11 mouse cellular contexts compared by ENCODE assay signal in the genomic region with DNA sequence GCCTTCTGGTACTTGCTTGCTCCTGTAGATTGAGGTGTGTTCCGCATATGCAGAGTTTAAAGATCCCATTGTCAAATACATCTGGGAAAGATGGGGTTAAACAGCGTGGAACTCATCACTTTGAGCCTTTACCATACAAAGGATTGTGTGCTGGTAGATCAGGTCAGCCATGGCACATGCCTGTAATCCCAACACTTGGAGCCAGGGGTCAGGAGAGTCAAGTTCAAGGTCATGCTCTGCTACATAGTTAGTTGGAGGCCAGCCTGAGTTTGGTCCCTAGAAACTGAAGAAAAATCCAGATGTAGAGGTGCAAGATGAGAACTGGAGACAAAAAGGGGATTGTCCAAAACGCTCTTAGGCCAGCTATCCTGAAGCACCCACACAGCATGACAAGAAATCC. TPM values are rescaled to one million over a fixed set of nuclear protein-coding genes. Genes with fewer than 3 reads are reported as not detected.
A peak's percentile ranks its signal among the peaks of the same experiment; 100 is the strongest.
DNase-seq lines count a peak whose midpoint lies in the region; ATAC-seq and TF ChIP-seq lines count a peak whose summit lies in the region.
"Had no signal": no experiment of that assay in that cellular context is flagged by ENCODE, and none has a peak within 500 bp of the region (broad histone marks: within the 10 kb centered on the region; RNA-seq: fewer than 3 reads in every experiment).

No protein-coding gene starts in this region.

- H3K9me3 ChIP-seq in MEL (replicated peaks; ENCODE audit: insufficient read depth, low read length): no peaks in the 10 kb centered on the region
- H3K9me3 ChIP-seq: limb, embryonic 13.5 days had no signal

- H3K9ac ChIP-seq in MEL (ENCODE audit: control insufficient read depth, low read depth, low read length, poor library complexity, severe bottlenecking): no peak overlapping the region
- H3K9ac ChIP-seq: limb, embryonic 13.5 days had no signal

- H3K27ac ChIP-seq in layer of hippocampus, adult 2 months: no peak overlapping the region
- H3K27ac ChIP-seq in MEL (ENCODE audit: control insufficient read depth, low read depth, low read length): no peak overlapping the region
- H3K27ac ChIP-seq: limb, embryonic 13.5 days had no signal

- no peaks in the 10 kb centered on the region for H3K27me3 ChIP-seq in MEL (ENCODE audit: control insufficient read depth in 1 of 2, insufficient read depth in 2 of 2, low read length in 2 of 2)
- H3K27me3 ChIP-seq: limb, embryonic 13.5 days had no signal

- H3K4me3 ChIP-seq in layer of hippocampus, adult 2 months: no peak overlapping the region
- H3K4me3 ChIP-seq in MEL (ENCODE audit: control insufficient read depth in 1 of 2, insufficient read depth in 1 of 2, low read depth in 2 of 2, low read length in 2 of 2): no peak overlapping the region
- H3K4me3 ChIP-seq: limb, embryonic 13.5 days had no signal

- no peaks in the 10 kb centered on the region for H3K4me1 ChIP-seq in MEL (ENCODE audit: control insufficient read depth in 1 of 2, insufficient read depth in 2 of 2, low read length in 2 of 2)

- no peak for ATAC-seq in cerebellum, adult (ENCODE audit: insufficient number of reproducible peaks, low FRiP score, low TSS enrichment)
- ATAC-seq in megakaryocyte, adult 5-6 weeks (ENCODE audit: poor library complexity, severe bottlenecking): peak; percentile 68; the same call in 1 of the 2 replicates
- ATAC-seq: activated CD4-positive, CD25-positive, alpha-beta regulatory T cell, adult 4 months had no signal

- peaks cover 0 to 7% of the 10 kb centered on the region in 2 experiments; a peak in 2 of 4 replicates for H3K36me3 ChIP-seq in MEL (ENCODE audit: control insufficient read depth in 1 of 2, insufficient read depth in 2 of 2, low read length in 2 of 2)

- peak; percentile 47 for TF ChIP-seq CTCF in layer of hippocampus, adult 2 months (conservative IDR thresholded peaks at IDR 0.05)
- TF ChIP-seq CTCF in MEL (IDR thresholded peaks at IDR 0.05 in 2 of 3, conservative IDR thresholded peaks at IDR 0.05 in 1 of 3; ENCODE audit: control insufficient read depth in 1 of 3, insufficient read depth in 1 of 3, low read depth in 2 of 3, low read length in 3 of 3, poor library complexity in 1 of 3, severe bottlenecking in 1 of 3): peak in 2 of 3 experiments; percentile 4 to 21; a peak in 2 of 6 replicates

- no peak; the same call in 1 of the 2 replicates for TF ChIP-seq RAD21 in MEL (IDR thresholded peaks at IDR 0.05; ENCODE audit: low read depth, low read length)

- peak; percentile 36 to 46 for DNase-seq in cerebellum, postnatal 14 days
- no peak for DNase-seq in layer of hippocampus, adult 2 months (ENCODE audit: low spot score in 2 of 2)
- DNase-seq in layer of hippocampus, adult 9-11 months: no peak
- DNase-seq in MEL (ENCODE audit: low read depth, low spot score): peak; percentile 23
- no peak for DNase-seq in adrenal gland, postnatal 36 days
- no peak for DNase-seq in urinary bladder, adult 18-20 months (ENCODE audit: low spot score in 2 of 2)
- DNase-seq: gastrocnemius, postnatal 36 days had no signal

- no peaks in the 10 kb centered on the region for H3K79me2 ChIP-seq in MEL (ENCODE audit: control insufficient read depth, insufficient read depth, low read length, poor library complexity)

- no peak for TF ChIP-seq POLR2A in MEL (IDR thresholded peaks at IDR 0.05; ENCODE audit: control insufficient read depth in 1 of 2, insufficient read depth in 1 of 2, low read depth in 1 of 2, low read length in 2 of 2, poor library complexity in 1 of 2)

- no peak for TF ChIP-seq EP300 in MEL (IDR thresholded peaks at IDR 0.05; ENCODE audit: low read depth in 1 of 2, low read length in 2 of 2)

TF ChIP-seq in MEL, 35 proteins besides CTCF, POLR2A, EP300 and RAD21:
- 0 out of 2 replicates have a peak, but pooled peaks have one; percentile 13 for TF ChIP-seq SMC3 (IDR thresholded peaks at IDR 0.05; ENCODE audit: low read depth, low read length)
- TF ChIP-seq NELFE (IDR thresholded peaks at IDR 0.05; ENCODE audit: low read depth, low read length): no peak

RNA-seq across cellular contexts. Expression of a gene that starts 31.3 kb away (rescaled TPM):
- 10 to 100 TPM; 32.4 to 33.8 TPM for total RNA-seq in layer of hippocampus, adult 2 months (2021)
- total RNA-seq in MEL (2012; rRNA removed): 127 and 133 TPM in 2 replicates
- 100 to 1,000 TPM; 151 to 371 TPM for polyA plus RNA-seq in MEL (2012; ENCODE audit: insufficient read depth in 1 of 2, insufficient read length in 2 of 2, low read depth in 1 of 2, low replicate concordance in 2 of 2, missing spikeins in 1 of 2)
- total RNA-seq in megakaryocyte, adult 5-6 weeks (2015): 49.8 and 50.6 TPM in 2 replicates
- total RNA-seq in megakaryocyte, adult 5-6 weeks (2017): 52.9 and 54.7 TPM in 2 replicates
- total RNA-seq in adrenal gland, postnatal 36 days (2021): 10 to 100 TPM; 30.3 to 34.6 TPM

RNA-seq across cellular contexts. Expression of a gene that starts 31.5 kb away (rescaled TPM):
- total RNA-seq in layer of hippocampus, adult 2 months (2021): 10 to 100 TPM; 66.1 to 66.5 TPM
- total RNA-seq in MEL (2012; rRNA removed): 35.8 and 43.7 TPM in 2 replicates
- 10 to 100 TPM in 1 of 2 experiments, not detected in 1; 62.5 TPM for polyA plus RNA-seq in MEL (2012; ENCODE audit: insufficient read depth in 1 of 2, insufficient read length in 2 of 2, low read depth in 1 of 2, low replicate concordance in 2 of 2, missing spikeins in 1 of 2)
- total RNA-seq in megakaryocyte, adult 5-6 weeks (2015): 13.9 and 15.0 TPM in 2 replicates
- total RNA-seq in megakaryocyte, adult 5-6 weeks (2017): 52.1 and 68.3 TPM in 2 replicates
- total RNA-seq in adrenal gland, postnatal 36 days (2021): 10 to 100 TPM; 41.4 to 45.8 TPM

Comparison
In these comparisons a context has a peak if more than half of its experiments do, and no peak if none do; other contexts are left out.
1. DNase-seq: peak in cerebellum, postnatal 14 days (2 of 2) and MEL (single experiment); none in layer of hippocampus, adult 2 months (0 of 2), layer of hippocampus, adult 9-11 months (single experiment), adrenal gland, postnatal 36 days (0 of 2) and urinary bladder, adult 18-20 months (0 of 2).